Mouse (Mus musculus) liver, embryonic 15.5 days (tissue): ENCODE measurements around the gene Fbh1. TPM values are rescaled to one million over a fixed set of nuclear protein-coding genes. Genes with fewer than 3 reads are reported as not detected.
A peak's percentile ranks its signal among the peaks of the same experiment; 100 is the strongest.

ENCODE experiments used
- ATAC-seq: fragments of 200-750 bp; cut with Nextera tagmentation; 2 replicates; pipeline ENCODE4 v1.8.0; 2017; ENCODE audit warnings: moderate number of reproducible peaks, mild to moderate bottlenecking, moderate library complexity; ENCODE audit not compliant: insufficient read depth
- H3K27ac ChIP-seq: fragments of 300-500 bp; sonication (generic); replicated peaks from 2 replicates; pipeline ENCODE4 v1.5.1; 2015; ENCODE audit warnings: mild to moderate bottlenecking, inconsistent platforms
- H3K27me3 ChIP-seq: fragments of 300-500 bp; sonication (generic); 2 replicates; pipeline ENCODE4 v1.6.1; 2015; ENCODE audit warnings: mild to moderate bottlenecking, inconsistent platforms
- H3K36me3 ChIP-seq: fragments of 300-500 bp; sonication (generic); replicated peaks from 2 replicates; pipeline ENCODE4 v1.6.1; 2015; ENCODE audit warnings: moderate library complexity, mild to moderate bottlenecking, inconsistent platforms
- H3K4me1 ChIP-seq: fragments of 300-500 bp; sonication (generic); replicated peaks from 2 replicates; pipeline ENCODE4 v1.6.1; 2015; ENCODE audit warnings: inconsistent platforms
- H3K4me2 ChIP-seq: fragments of 300-500 bp; sonication (generic); 2 replicates; pipeline ENCODE4 v1.6.1; 2015; ENCODE audit warnings: moderate library complexity, mild to moderate bottlenecking, inconsistent platforms
- H3K4me3 ChIP-seq: fragments of 300-500 bp; sonication (generic); replicated peaks from 2 replicates; pipeline ENCODE4 v1.5.1; 2015; ENCODE audit warnings: mild to moderate bottlenecking, inconsistent platforms
- H3K9ac ChIP-seq: fragments of 300-500 bp; sonication (generic); 2 replicates; pipeline ENCODE4 v1.6.1; 2015; ENCODE audit warnings: moderate library complexity, mild to moderate bottlenecking, inconsistent platforms
- H3K9me3 ChIP-seq: fragments of 300-500 bp; sonication (generic); replicated peaks from 2 replicates; pipeline ENCODE4 v1.6.1; 2016; ENCODE audit warnings: inconsistent platforms
- WGBS: fragments of 180-500 bp; shearing (Covaris S2); methylation state at CpG from one replicate; pipeline ENCODE4 v1.1.7; 2015; ENCODE audit warnings: mixed read lengths; ENCODE audit not compliant: insufficient replicate concordance; 5-methylcytosine and 5-hydroxymethylcytosine counted together
- polyA plus RNA-seq: library from polyadenylated mRNA; unstranded; fragments of >200 nt; fragmentation: Nextera tagmentation; extraction: Ambion mirVana; gene quantifications from 2 replicates; pipeline ENCODE4 v1.2.1, GENCODE M21; 2015

The Fbh1 gene
- polyA plus RNA-seq, 1 experiment from 2014 or later, result 24.7 TPM

DNA sequence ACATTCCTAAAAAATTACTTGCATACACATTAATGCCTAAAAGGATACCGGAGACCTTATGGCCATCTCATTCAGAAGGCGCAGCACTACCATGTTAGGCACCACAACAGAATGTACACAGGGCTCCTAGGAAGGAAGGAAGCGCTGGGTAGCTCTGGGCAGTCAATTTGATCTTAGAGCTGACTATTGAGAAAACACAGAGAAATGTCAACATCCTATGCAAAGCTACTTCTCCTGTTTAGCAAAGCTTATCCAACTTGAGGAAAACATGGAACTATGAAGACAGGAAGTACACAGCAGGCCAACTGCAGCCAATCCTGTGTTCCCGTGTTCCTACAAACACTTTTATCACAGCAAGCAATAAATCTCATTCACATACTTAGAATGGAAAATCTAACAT is 5.7 kb downstream of the Fbh1 start:
- H3K4me3 ChIP-seq, result no peak overlapping the region
- H3K9me3 ChIP-seq, result no peaks in the 10 kb centered on the region

DNA sequence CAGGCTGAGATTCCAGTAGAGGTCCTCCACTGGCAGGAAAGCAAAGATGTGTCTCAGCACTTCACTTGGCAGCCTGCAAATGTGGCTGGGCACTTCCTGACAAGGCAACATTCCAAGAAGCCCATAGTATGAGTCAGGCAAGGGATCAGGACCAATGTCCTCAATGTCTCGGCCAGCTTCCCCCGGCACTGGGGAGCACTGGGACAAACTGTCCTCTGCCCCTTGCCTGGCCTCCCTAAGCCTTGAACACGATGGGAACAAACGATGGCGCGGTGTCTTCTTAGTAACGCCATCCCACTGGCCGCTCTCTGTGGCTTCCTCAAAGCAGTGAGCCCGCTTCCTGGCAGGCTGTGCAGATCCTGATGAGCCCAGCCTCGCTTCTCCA is 10.2 kb downstream of the Fbh1 start:
- Histone ChIP-seq H3K27ac (no peak overlapping the region), H3K36me3 (peaks cover 42% of the 10 kb centered on the region), H3K4me1 (peaks cover 8% of the 10 kb centered on the region; the same call in 1 of the 2 replicates), H3K9ac (no peak overlapping the region), H3K9me3 (no peaks in the 10 kb centered on the region), H3K27me3 (no peaks in the 10 kb centered on the region), H3K4me3 (no peak overlapping the region), H3K4me2 (no peak overlapping the region)
- ATAC-seq, result no peak
- WGBS, result 68% methylated on average over 10 of the region's 10 CpGs

More for the DNA sequence above, 5.7 kb downstream of the Fbh1 start:
- peaks cover 16% of the 10 kb centered on the region for H3K36me3 ChIP-seq
- H3K27me3 ChIP-seq, result no peaks in the 10 kb centered on the region
- H3K27ac ChIP-seq, result no peak overlapping the region
- no peak for ATAC-seq
- H3K4me2 ChIP-seq, result no peak overlapping the region
- WGBS, result 77% methylated on average over 4 of the region's 4 CpGs
- H3K4me1 ChIP-seq, result peaks cover 18% of the 10 kb centered on the region
- H3K9ac ChIP-seq, result no peak overlapping the region

DNA sequence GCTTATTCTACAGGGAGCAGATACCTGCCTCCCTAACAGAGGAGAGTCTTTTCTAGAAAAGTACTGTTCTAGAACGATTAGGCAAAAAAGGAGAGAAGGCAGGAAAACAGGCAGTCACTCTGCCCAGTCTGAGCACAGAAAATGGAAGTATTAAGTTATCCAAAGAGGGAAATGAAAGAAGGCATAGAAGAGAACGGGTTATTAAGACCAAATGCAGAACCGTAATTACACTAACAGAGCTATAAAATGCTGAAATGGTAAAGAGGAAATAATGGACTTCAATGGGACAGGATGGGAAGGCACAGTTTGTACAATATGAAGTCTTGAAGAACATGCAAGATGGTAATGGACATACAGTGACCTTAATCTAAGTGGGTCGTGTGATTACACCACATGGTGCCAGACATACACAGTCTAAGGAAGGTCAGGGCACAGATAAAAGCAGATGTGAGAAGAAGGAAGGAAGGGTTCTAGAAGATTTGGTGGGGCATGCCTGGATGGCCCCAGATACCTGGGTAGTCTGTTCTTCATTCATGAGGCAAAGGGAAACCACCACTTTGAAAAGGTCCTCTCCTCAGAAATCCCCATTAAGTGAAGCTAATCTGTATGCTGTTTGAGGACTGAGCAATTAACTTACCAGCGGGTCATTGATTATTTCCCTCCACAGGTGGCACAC is 10.8 kb downstream of the Fbh1 start:
- no peak for ATAC-seq
- peaks cover 48% of the 10 kb centered on the region for H3K36me3 ChIP-seq

DNA sequence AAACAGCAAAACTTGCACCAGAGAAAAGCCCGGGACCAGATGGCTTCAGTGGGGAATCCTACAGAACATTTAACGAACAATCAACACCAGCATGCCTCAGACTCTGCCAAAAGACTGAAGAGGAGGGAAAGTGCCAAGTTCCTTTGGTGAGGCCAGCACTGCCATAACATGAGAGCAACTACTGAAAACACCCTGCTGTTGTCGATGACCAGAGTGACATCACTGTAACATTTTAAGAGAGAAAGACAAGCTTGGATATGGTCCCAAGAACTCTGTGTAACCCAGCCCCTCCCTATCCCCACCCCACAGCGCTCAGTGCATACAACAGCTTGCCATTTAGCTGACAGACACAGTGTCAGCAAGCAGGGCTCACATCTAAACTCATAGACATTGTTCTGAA is 11.7 kb downstream of the Fbh1 start:
- no peak overlapping the region for H3K4me2 ChIP-seq
- no peak overlapping the region for H3K4me3 ChIP-seq
- ATAC-seq, result no peak
- no peaks in the 10 kb centered on the region for H3K27me3 ChIP-seq
- no peaks in the 10 kb centered on the region for H3K4me1 ChIP-seq
- WGBS, result 63% methylated on average over 4 of the region's 4 CpGs
- H3K27ac ChIP-seq, result no peak overlapping the region
- peaks cover 57% of the 10 kb centered on the region for H3K36me3 ChIP-seq
- no peaks in the 10 kb centered on the region for H3K9me3 ChIP-seq
- H3K9ac ChIP-seq, result no peak overlapping the region

More for the DNA sequence above, 10.8 kb downstream of the Fbh1 start:
- Histone ChIP-seq H3K9ac (no peak overlapping the region), H3K9me3 (no peaks in the 10 kb centered on the region), H3K27me3 (no peaks in the 10 kb centered on the region), H3K4me2 (no peak overlapping the region), H3K4me3 (no peak overlapping the region), H3K27ac (no peak overlapping the region), H3K4me1 (peaks cover 6% of the 10 kb centered on the region; the same call in 1 of the 2 replicates)
- WGBS, result 58% methylated on average over 5 of the region's 5 CpGs

DNA sequence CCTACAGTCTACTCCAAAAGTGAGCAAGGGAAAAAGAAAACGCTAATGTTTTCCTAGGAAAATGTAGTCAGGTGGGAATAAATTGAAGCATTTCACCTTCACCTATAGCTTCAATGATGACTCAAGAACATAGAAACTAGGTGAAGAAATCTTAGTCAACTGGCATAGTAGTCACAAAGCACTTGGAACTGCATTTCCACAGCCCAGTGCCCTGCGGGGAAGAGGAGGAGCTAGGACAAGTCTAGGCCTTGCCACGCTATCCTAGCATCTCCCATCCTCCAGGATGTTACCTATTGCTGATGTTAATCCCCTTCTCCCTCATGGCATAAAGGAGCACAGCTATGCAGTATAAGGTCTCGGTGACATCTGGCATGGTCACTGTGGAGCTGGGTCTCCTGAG is 14.8 kb downstream of the Fbh1 start:
- Histone ChIP-seq H3K27me3 (no peaks in the 10 kb centered on the region), H3K4me3 (no peak overlapping the region), H3K9me3 (no peaks in the 10 kb centered on the region), H3K9ac (no peak overlapping the region), H3K36me3 (peaks cover 77% of the 10 kb centered on the region), H3K4me1 (no peaks in the 10 kb centered on the region), H3K4me2 (no peak overlapping the region), H3K27ac (no peak overlapping the region)
- 80% methylated on average over 4 of the region's 4 CpGs for WGBS
- no peak for ATAC-seq

DNA sequence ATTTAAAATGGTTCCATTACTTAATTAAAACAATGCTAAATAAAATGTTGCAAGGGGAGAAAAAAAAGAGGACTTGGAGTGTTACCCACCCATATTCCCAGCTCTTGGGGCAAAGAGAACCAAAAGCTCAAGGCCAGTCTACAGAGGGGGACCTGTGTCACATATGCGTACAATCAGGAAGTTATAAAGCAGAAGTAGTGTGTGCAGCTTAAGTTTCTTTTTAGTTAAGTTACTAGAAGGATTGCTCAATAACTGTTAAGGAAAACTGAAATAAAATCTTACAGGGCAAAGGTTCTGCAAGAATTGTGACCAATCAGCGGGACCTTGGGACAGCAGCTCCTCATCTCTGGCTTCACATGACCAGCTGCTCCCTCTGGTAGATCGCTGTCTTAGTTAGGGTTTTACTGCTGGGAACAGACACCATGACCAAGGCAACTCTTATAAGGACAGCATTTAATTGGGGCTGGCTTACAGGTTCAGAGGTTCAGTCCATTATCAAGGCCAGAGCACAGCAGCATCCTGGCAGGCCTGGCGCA is 37.8 kb downstream of the Fbh1 start:
- no peak overlapping the region for H3K4me3 ChIP-seq
- peaks cover 32% of the 10 kb centered on the region for H3K36me3 ChIP-seq
- ATAC-seq, result no peak; the same call in 1 of the 2 replicates
- 0 out of 2 replicates have a peak overlapping the region, but pooled peaks have one; percentile 9 for H3K27ac ChIP-seq
- no peak overlapping the region for H3K9ac ChIP-seq
- no peak overlapping the region for H3K4me2 ChIP-seq
- no peaks in the 10 kb centered on the region for H3K4me1 ChIP-seq
- no peaks in the 10 kb centered on the region for H3K27me3 ChIP-seq
- 64% methylated on average over 4 of the region's 4 CpGs for WGBS
- H3K9me3 ChIP-seq, result no peaks in the 10 kb centered on the region

DNA sequence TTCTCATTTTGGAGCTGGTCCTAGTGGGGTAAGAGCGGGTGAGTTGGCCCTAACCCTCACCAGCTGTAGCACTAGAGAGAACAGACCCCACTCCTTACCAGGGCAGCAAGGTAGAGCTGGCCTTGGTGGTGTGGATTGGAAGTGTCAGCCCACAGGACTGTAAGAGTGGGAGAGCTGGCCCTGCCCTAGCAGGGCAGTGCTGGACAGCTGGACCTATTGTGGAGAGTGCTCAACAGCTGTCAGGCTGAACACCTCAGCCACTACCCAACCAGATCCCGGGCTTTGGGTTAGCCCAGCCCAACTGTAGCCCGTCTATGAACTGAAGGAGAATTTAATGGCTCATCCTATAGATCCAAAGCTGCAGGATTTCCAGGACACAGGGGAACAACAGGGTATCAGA is 38.6 kb downstream of the Fbh1 start:
- H3K9ac ChIP-seq, result no peak overlapping the region
- H3K27ac ChIP-seq, result no peak overlapping the region
- no peaks in the 10 kb centered on the region for H3K27me3 ChIP-seq
- H3K4me3 ChIP-seq, result no peak overlapping the region
- WGBS, result 61% methylated on average over 3 of the region's 3 CpGs
- H3K4me2 ChIP-seq, result no peak overlapping the region
- H3K36me3 ChIP-seq, result peaks cover 29% of the 10 kb centered on the region
- H3K4me1 ChIP-seq, result no peaks in the 10 kb centered on the region
- no peak for ATAC-seq
- no peaks in the 10 kb centered on the region for H3K9me3 ChIP-seq

DNA sequence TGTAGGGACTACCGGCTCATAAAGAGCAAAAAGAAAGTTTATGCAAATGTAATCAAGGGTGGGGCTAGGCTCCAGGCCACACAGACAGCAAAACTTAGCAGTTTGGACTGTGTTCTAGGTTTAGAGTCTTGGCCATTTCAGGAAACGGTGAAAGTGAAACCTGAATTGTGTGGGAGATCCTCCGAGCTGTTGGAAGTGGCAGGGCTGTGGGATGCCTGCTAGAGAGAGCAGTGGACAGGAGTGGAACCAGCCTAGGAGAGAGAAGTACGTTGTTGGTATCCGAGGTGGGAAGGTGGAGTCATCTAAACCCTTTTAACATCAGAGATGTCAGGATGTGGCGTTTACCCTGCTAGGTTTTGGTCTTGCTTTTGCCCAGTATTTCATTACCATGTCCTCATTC is 41.5 kb downstream of the Fbh1 start:
- 64% methylated on average over 6 of the region's 6 CpGs for WGBS
- Histone ChIP-seq H3K4me3 (no peak overlapping the region), H3K9ac (no peak overlapping the region), H3K27ac (no peak overlapping the region), H3K4me1 (no peaks in the 10 kb centered on the region), H3K9me3 (no peaks in the 10 kb centered on the region), H3K4me2 (no peak overlapping the region), H3K36me3 (peaks cover under 1% of the 10 kb centered on the region; the same call in 1 of the 2 replicates), H3K27me3 (no peaks in the 10 kb centered on the region)
- ATAC-seq, result no peak

DNA sequence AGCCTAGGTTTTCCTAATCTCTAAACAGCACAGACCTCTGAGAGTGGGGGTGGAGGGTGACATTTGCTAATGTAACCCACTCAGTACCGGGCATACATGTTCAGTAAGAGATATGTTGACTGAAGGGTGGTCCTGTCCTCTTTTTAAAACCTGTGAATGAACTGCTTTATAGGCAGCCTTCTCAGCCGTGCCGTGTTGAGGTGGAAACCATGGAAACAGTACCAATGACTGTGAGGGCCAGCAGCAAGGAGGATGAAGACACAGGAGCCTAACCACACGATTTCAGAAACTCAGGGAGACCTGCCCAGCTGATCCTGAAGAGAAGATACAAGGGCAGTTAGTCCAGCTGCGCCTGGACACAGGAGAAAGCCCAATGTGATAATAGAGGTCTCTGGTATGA is 44.4 kb downstream of the Fbh1 start:
- no peak overlapping the region for H3K9ac ChIP-seq
- H3K27me3 ChIP-seq, result no peaks in the 10 kb centered on the region
- no peak overlapping the region for H3K4me2 ChIP-seq
- 59% methylated on average over 5 of the region's 5 CpGs for WGBS
- no peaks in the 10 kb centered on the region for H3K9me3 ChIP-seq
- H3K4me3 ChIP-seq, result no peak overlapping the region
- H3K4me1 ChIP-seq, result no peaks in the 10 kb centered on the region
- H3K36me3 ChIP-seq, result no peaks in the 10 kb centered on the region
- no peak for ATAC-seq
- no peak overlapping the region for H3K27ac ChIP-seq

DNA sequence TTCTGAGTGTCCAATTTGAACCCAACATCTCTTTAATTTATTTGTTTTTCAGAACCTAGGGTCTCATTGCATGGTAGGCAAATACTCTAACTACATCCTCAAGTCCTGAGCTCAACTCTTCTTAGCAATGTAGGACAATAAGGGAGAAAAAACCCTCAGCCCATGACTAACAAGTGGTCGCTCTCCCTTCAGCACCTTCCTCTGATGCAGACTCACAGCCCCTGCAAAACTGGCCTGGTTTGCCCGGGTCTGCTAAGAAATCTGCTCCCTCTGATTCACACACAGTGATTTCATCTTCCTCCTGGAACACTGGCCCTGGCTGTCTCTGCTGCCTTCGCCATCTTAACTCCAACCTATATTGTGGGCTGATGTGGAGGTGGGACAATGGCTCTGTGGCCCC is 48.3 kb downstream of the Fbh1 start:
- no peak overlapping the region for H3K4me2 ChIP-seq
- no peaks in the 10 kb centered on the region for H3K27me3 ChIP-seq
- 0 out of 2 replicates have a peak, but pooled peaks cover 2% of the 10 kb centered on the region for H3K36me3 ChIP-seq
- no peak overlapping the region for H3K27ac ChIP-seq
- H3K9me3 ChIP-seq, result no peaks in the 10 kb centered on the region
- no peak overlapping the region for H3K4me3 ChIP-seq
- WGBS, result 53% methylated on average over 3 of the region's 3 CpGs
- ATAC-seq, result no peak
- no peaks in the 10 kb centered on the region for H3K4me1 ChIP-seq
- H3K9ac ChIP-seq, result no peak overlapping the region

DNA sequence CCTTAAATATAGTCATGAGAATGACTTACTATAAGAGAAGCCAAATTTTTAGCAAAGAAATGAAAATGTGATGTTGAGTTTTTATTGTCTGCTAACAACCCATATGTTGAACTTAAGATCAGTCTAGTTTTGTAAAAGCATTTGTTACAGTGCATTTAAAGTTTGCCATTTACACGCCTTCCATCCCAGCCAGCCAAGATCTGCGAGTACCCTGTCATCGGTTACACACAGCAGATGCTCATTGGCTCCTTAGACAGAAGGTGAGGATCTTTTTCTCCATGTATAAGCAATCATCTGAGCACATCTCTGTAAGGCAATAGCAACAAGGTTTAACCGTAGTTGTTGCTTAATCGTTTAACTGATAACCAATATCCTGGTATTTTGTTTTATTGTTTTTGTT is 49.8 kb downstream of the Fbh1 start:
- no peak overlapping the region for H3K4me2 ChIP-seq
- H3K36me3 ChIP-seq, result 0 out of 2 replicates have a peak, but pooled peaks cover 2% of the 10 kb centered on the region
- H3K4me3 ChIP-seq, result no peak overlapping the region
- H3K27me3 ChIP-seq, result no peaks in the 10 kb centered on the region
- H3K4me1 ChIP-seq, result no peaks in the 10 kb centered on the region
- H3K9me3 ChIP-seq, result no peaks in the 10 kb centered on the region
- no peak overlapping the region for H3K9ac ChIP-seq
- WGBS, result 76% methylated on average over 5 of the region's 5 CpGs
- H3K27ac ChIP-seq, result no peak overlapping the region
- ATAC-seq, result no peak

DNA sequence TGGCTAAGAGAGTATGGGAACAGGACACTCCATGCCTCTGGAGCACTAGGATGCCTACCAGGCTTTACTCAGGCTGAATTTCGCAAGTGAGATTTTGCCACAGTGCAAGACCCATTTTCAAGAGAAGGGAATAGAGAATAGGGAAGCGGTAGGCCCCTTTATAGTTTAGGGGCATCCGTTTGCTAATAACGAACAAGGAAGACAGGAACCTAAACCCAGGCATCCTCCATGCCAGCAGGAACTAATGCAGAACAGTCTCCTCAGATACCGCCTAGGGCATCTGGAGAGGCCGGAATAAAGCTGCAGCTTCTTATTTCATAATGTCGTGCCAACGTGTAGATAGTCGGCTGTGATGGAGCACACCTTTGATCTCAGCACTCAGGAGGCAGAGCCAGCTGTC is 54.8 kb downstream of the Fbh1 start:
- no peak overlapping the region for H3K4me3 ChIP-seq
- no peaks in the 10 kb centered on the region for H3K9me3 ChIP-seq
- peaks cover 3% of the 10 kb centered on the region for H3K4me1 ChIP-seq
- 68% methylated on average over 9 of the region's 9 CpGs for WGBS
- H3K36me3 ChIP-seq, result 0 out of 2 replicates have a peak, but pooled peaks cover 2% of the 10 kb centered on the region
- H3K27ac ChIP-seq, result no peak overlapping the region
- H3K9ac ChIP-seq, result no peak overlapping the region
- H3K27me3 ChIP-seq, result no peaks in the 10 kb centered on the region
- ATAC-seq, result no peak
- no peak overlapping the region for H3K4me2 ChIP-seq
